Mouse (Mus musculus) brain, embryonic 18.5 days (tissue): ENCODE results near the gene Gm49661.

Source experiments
- DNase-seq: peaks from one replicate; pipeline ENCODE4 v3.0.0-alpha.2; 2012; ENCODE audit warnings: low read depth, low spot score

The Gm49661 gene

GRCm38 (mm10) chr8:84969241-84970134, at the start of gene Gm49661, which contains the start of the genes Prdx2 and Rnaseh2a:
Gene Gm49661 (minus strand): TSS chr8:84969433.
Gene Prdx2 (plus strand): TSS chr8:84969587.
Gene Rnaseh2a (minus strand): TSS chr8:84969767.
- no peak for DNase-seq

DNA sequence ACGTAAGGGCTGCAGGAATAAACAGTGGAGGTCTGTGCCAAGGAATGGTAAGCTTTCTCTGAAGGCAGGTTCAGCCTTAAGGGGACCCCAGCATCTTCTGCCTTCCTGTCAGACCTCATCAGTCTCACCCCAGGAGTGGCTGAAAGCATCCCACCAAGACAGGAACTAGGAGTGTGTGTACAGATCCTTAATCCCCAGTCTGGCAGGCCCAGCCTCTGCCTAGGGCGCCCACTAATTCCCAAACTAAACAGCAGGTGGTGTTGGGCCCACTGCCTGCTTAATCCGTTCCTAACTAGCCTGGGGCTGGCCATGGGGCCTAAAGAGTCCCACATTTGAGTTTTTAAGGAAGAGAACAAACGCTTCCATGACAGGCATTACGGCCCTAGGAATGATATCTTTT, 48.0 kb upstream of the Gm49661 start:
- DNase-seq, result no peak

GRCm38 (mm10) chr8:85016724-85017123, 47.5 kb upstream of the Gm49661 start:
- DNase-seq, result no peak

DNA sequence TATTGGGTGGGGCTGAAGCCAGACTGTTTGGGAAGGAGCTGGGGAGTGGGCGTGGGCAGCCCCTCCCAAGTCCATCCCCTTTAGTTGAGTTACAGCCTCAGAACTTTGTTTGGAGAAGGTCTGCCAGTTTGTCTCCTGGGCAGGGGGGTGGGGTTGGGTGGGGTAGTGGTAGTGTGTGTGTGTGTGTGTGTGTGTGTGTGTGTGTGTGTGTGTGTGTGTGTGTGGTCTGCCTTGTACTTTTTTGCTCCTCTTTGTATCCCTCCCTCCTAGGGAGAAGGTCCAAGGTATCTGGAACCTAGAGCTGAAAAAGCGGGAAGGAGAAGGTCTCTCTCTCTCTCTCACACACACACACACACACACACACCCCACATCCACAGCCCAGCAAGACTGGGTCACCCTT, 45.2 kb upstream of the Gm49661 start, which contains the start of gene Best2:
Gene Best2 (minus strand): TSS at position 101 of the 400 bp plus-strand sequence.
- no peak for DNase-seq

DNA sequence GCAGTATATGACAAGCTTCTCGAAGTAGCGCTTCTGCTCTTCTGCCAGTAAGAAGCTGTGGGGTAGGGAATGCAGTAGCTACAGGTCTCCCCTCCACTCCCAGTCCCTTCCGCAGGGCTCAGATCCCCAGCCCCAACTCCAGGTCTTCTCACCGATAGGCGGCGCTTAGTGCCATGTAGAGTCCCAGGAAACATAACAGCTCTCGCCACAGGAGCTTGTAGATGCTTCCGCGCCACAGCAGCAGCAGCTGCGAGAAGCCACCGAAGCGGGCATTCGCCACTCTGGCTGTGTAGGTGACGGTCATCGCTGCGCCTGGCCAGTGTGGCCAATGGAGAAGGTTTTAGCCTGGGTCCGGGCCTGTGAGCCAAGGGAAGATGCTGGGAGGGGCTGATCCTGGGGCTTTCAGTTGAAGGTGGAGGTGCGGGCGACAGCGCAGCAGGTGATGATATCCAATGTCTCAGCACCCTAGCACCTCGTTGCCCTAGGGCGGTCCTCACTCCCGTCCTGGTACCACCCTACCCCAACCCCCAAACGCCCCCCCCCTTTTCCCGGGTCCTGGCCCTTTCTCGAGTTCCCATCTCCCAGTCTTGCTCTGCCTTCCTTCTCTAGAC, 44.1 kb upstream of the Gm49661 start:
- no peak for DNase-seq

GRCm38 (mm10) chr8:85011242-85011641, 42.0 kb upstream of the Gm49661 start:
- no peak for DNase-seq

GRCm38 (mm10) chr8:85007686-85008085, 38.5 kb upstream of the Gm49661 start:
- no peak for DNase-seq

- DNase-seq, result no peak
These were observed 28.5 kb upstream of the Gm49661 start for GRCm38 (mm10) chr8:84997649-84998295.

DNA sequence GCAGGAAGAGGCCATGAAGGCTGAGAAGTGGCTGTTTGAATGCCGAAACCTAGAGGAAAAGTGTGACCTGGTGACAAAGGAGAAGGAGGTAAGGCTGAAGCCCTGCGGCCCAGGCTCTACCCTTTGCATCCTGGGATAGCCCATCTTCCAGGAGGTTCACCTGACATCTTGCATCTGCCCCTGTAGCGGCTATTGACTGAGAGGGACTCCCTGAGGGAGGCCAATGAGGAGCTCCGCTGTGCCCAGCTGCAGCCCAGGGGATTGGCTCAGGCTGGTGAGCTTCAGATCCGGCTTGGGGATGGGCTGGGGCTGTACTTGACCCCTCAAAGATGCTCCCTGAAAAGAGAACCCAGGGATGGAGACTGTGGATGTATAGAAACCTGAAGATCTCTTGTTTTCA, 27.7 kb upstream of the Gm49661 start:
- no peak for DNase-seq

- DNase-seq, result no peak
These were observed 26.4 kb upstream of the Gm49661 start for GRCm38 (mm10) chr8:84995680-84996079.

- DNase-seq, result no peak
These were observed 25.1 kb upstream of the Gm49661 start for GRCm38 (mm10) chr8:84994375-84994774.

GRCm38 (mm10) chr8:84990836-84991235, 21.6 kb upstream of the Gm49661 start:
- DNase-seq, result no peak

GRCm38 (mm10) chr8:84990349-84990748, 21.1 kb upstream of the Gm49661 start, which contains the start of gene Hook2:
Gene Hook2 (plus strand): TSS chr8:84990603.
- DNase-seq, result peak; percentile 96

DNA sequence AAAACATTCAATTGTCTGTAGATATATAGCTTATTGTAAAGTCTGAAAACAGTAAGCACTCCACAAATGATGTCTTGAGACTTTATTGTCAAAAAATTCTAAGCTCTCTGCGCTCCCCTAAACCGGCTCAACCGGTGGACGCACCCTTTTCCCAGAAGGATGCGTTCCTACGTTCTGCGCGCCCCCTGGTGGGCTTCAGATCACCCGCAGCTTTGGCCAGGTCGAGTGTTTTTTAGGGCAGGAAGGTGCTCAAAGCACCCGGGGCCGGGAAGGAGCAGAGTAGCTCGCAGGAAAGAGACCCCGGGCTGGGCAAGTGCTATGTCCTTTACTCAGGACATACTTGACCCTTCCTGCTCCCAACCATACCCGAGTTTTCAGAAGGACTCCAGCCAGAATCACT, 20.6 kb upstream of the Gm49661 start:
- DNase-seq, result no peak

DNA sequence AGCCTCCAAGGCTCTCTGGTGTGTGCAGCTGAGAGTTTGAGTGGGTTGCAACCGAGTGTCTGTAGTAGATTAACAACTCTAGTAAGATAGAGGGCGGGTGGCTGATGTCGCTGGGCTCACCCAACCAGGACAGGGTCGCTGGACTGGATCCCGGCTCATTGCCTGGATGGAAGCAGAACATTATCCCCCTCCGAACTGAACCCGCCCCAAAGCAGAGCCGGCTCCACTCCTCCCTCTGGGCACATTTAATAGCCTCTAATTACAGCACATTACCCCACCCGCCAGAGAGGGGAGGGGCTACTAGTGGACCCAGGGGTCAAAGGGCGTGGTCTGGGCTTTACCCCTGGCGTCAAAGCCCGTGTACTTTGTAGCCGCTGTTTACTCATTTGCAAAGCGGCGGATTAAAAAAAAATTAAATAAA, 20.1 kb upstream of the Gm49661 start:
- no peak for DNase-seq

DNA sequence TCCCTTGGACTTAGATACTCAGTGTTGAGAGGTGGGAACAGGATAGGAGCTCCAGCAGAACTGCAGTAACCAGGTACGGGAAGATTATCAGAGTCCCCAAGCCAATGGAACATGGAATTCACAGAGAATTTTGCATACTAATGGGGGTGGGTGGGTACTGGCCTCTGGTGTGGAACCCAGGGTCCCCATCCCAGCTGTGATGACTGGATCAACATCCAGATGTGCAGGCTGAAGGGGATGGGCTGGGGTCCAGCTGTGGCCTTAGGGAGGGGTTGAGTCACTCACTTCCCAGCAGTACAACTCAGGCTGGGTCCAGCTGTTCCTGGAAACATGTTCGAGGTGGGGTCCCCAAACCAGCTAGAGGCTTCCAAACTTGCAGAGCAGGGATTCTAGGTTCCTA, 18.7 kb upstream of the Gm49661 start:
- DNase-seq, result no peak

DNA sequence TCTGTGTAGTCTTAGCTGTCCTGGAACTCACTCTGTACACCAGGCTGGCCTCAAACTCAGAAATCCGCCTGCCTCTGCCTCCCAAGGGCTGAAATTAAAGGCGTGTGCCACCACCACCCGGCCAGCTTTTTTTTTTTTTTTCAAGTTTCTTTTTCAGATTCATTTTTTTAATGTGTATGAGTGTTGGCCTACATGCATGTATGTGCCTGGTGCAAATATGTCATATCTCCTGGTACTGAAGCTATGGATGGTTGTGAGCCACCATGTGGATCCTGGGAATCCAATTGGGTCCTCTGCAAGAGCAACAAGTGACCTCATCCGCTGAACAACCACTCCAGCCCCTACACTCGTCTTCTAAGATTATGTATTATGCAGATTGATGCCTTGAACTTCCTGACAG, 18.2 kb upstream of the Gm49661 start:
- no peak for DNase-seq

- DNase-seq, result no peak
These were observed 17.2 kb upstream of the Gm49661 start for GRCm38 (mm10) chr8:84986379-84986945.

GRCm38 (mm10) chr8:84985684-84986378, 16.6 kb upstream of the Gm49661 start:
- DNase-seq, result peak; percentile 84

GRCm38 (mm10) chr8:84985049-84985683, 15.9 kb upstream of the Gm49661 start:
- no peak for DNase-seq
